Mouse (Mus musculus): ENCODE results near the gene Fam117b.
A peak's percentile ranks its signal among the peaks of the same experiment; 100 is the strongest.

The Fam117b gene

GRCm38 (mm10) chr1:59912413-59913157 is at the start of gene Fam117b:
Gene Fam117b, plus strand, starts transcription at chr1:59913006.
- DNase-seq (ENCODE audit: low spot score in 2 of 2), result peak; percentile 97 to 98

- no peak for DNase-seq (ENCODE audit: low spot score in 2 of 2)
Observed at GRCm38 (mm10) chr1:59868041-59868440, 44.8 kb upstream of the Fam117b start.

GRCm38 (mm10) chr1:59874023-59874422 is 38.8 kb upstream of the Fam117b start:
- DNase-seq (ENCODE audit: low spot score in 2 of 2), result no peak

- no peak for DNase-seq (ENCODE audit: low spot score in 2 of 2)
Observed at GRCm38 (mm10) chr1:59878098-59878497, 34.7 kb upstream of the Fam117b start.

GRCm38 (mm10) chr1:59883349-59884134 is 29.3 kb upstream of the Fam117b start:
- peak; percentile 47 to 52 for DNase-seq (ENCODE audit: low spot score in 2 of 2)

GRCm38 (mm10) chr1:59886899-59887298 is 25.9 kb upstream of the Fam117b start:
- DNase-seq (ENCODE audit: low spot score in 2 of 2), result no peak

- no peak for DNase-seq (ENCODE audit: low spot score in 2 of 2)
Observed at GRCm38 (mm10) chr1:59888018-59888417, 24.8 kb upstream of the Fam117b start.

GRCm38 (mm10) chr1:59891185-59891584 is 21.6 kb upstream of the Fam117b start:
- DNase-seq (ENCODE audit: low spot score in 2 of 2), result no peak

- DNase-seq (ENCODE audit: low spot score in 2 of 2), result no peak
Observed at GRCm38 (mm10) chr1:59892777-59893176, 20.0 kb upstream of the Fam117b start.

GRCm38 (mm10) chr1:59894025-59894424 is 18.8 kb upstream of the Fam117b start:
- DNase-seq (ENCODE audit: low spot score in 2 of 2), result no peak

GRCm38 (mm10) chr1:59895456-59895855 is 17.4 kb upstream of the Fam117b start:
- peak; percentile 22 to 34 for DNase-seq (ENCODE audit: low spot score in 2 of 2)

- no peak for DNase-seq (ENCODE audit: low spot score in 2 of 2)
Observed at GRCm38 (mm10) chr1:59897147-59897798, 15.5 kb upstream of the Fam117b start.

- DNase-seq (ENCODE audit: low spot score in 2 of 2), result no peak
Observed at GRCm38 (mm10) chr1:59899679-59900078, 13.1 kb upstream of the Fam117b start.

GRCm38 (mm10) chr1:59901082-59901876 is 11.5 kb upstream of the Fam117b start:
- DNase-seq (ENCODE audit: low spot score in 2 of 2), result no peak

- no peak for DNase-seq (ENCODE audit: low spot score in 2 of 2)
Observed at GRCm38 (mm10) chr1:59902634-59903033, 10.2 kb upstream of the Fam117b start.

GRCm38 (mm10) chr1:59904630-59905295 is 8.0 kb upstream of the Fam117b start:
- no peak for DNase-seq (ENCODE audit: low spot score in 2 of 2)

GRCm38 (mm10) chr1:59905916-59906315 is 6.9 kb upstream of the Fam117b start:
- no peak for DNase-seq (ENCODE audit: low spot score in 2 of 2)

- no peak for DNase-seq (ENCODE audit: low spot score in 2 of 2)
Observed at GRCm38 (mm10) chr1:59906819-59907521, 5.8 kb upstream of the Fam117b start.

GRCm38 (mm10) chr1:59907700-59908099 is 5.1 kb upstream of the Fam117b start:
- no peak for DNase-seq (ENCODE audit: low spot score in 2 of 2)

GRCm38 (mm10) chr1:59910941-59911340 is 1.9 kb upstream of the Fam117b start:
- DNase-seq (ENCODE audit: low spot score in 2 of 2), result no peak

Measured in right cerebral cortex, postnatal 36 days (tissue).